Mouse (Mus musculus) activated CD4-positive, CD25-positive, alpha-beta regulatory T cell (primary cell): ENCODE results near the gene Sco2. TPM values are rescaled to one million over a fixed set of nuclear protein-coding genes. Genes with fewer than 3 reads are reported as not detected.

Experiments used
- polyA plus RNA-seq, 2 experiments: library from polyadenylated mRNA; unstranded; fragments of 100-300 nt; shearing (Covaris generic); gene quantifications; one replicate each; pipeline ENCODE4 v1.2.1; 2017

Sco2 gene
- 1 to 10 TPM; 8.1 to 8.4 TPM for polyA plus RNA-seq

GRCm38 (mm10) chr15:89373762-89374248 lies at the start of gene Sco2:
TSS of gene Sco2 (minus strand) at chr15:89373846.

GRCm38 (mm10) chr15:89410118-89410517 lies 36.5 kb upstream of the Sco2 start, which contains the start of gene Syce3:
TSS of gene Syce3 (minus strand) at chr15:89410503.

GRCm38 (mm10) chr15:89384617-89385016 lies 11.0 kb upstream of the Sco2 start, which contains the start of gene Klhdc7b:
TSS of gene Klhdc7b (plus strand) at chr15:89384917.

DNA sequence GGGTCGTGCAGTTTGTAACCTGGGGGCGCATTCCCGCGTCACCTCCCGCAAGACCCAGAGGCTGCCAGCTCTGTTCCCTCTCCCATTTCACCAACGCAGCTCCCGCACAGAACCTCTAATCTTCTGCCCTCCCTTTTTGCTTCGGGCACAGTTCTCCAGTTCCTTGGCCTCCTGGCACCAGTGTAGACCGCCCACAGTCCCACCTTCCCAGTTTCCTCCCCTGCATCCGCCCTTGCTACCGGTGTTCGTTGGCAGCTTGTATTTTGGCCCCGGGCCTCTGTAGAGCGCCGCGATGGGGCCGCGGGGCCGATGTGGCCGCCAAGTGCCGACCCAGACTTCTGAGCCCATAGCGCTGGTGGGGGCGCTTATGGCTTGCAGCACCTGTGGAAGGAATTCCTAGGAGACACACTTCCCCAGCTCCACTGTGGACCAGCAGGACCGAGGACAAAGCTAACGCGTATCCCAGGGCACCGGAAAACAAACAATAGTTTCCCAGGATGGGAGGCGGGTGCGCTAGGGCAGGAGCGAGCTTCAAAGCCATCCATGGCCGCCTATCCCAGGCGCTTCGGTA lies 5.3 kb upstream of the Sco2 start, which contains the start of gene Odf3b:
Odf3b (minus strand) TSS at position 452 of the 571 bp plus-strand sequence.

DNA sequence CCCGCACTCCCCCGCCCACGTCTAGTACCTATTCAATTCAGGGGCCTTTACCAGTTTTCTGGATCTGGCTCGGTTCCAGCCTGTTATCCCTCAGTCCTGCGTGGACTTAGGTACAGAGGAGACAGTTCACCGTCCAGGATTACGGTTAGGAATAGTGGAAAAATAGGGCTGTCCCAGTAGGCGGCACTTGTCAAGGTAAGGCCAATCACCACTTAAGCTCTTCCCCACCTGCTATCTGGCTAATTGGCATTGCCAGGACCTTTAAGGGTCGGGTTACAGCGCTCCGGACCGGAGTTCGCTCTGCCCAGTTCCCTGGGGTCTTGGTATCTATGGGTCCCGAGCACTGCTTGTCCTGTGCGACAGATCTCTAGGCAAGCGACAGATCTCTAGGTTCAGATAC lies 3.3 kb upstream of the Sco2 start, which contains the start of gene Tymp:
Tymp (minus strand) TSS at position 83 of the 400 bp plus-strand sequence.

DNA sequence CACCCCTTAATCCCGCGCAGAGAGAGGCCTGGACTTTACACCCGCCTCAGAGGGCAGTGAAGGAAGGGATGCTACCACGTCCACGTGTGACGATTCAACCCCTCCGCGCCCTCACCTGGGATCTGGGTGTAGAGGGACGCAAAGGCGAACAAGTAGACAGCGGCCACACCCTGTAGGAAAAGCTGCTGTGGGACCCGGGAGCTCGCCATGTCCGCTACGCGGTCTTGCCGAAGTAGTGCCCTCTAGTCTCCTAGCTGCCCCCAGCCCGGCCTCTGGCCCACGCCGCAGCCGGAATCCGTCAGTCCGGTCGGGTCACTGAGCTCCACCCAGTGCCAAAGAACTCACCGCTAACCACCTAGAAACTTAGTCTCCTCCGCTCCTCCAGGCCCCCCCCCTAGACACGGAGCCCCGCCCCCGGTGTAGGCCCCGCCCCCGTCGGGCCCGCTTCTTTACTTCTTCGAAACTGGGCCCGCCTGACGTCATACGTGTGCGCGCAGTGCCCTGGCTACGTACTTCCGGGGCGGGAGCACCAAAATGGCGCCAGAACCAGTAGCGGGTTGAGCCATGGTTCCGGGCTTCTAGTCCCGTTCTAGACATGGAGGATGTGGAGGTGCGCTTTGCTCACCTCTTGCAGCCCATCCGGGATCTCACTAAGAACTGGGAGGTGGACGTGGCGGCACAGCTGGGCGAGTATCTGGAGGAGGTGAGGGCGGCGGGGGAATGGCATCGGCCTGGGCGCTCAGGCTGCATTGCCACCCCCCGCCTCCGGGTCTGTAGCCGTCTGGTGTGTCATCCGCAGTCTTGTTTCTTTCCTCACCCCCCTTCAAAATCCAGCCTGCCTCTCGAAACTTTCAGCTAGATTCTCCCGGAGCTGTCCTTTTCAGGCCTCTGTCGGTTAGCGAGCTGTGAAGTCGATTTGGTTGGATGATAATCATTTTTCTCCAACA lies 18.1 kb downstream of the Sco2 start, which contains the start of the genes Lmf2 and Ncaph2:
Lmf2 (minus strand) TSS at position 419 of the 947 bp plus-strand sequence.
Ncaph2 (plus strand) TSS at position 479 of the 947 bp plus-strand sequence.

DNA sequence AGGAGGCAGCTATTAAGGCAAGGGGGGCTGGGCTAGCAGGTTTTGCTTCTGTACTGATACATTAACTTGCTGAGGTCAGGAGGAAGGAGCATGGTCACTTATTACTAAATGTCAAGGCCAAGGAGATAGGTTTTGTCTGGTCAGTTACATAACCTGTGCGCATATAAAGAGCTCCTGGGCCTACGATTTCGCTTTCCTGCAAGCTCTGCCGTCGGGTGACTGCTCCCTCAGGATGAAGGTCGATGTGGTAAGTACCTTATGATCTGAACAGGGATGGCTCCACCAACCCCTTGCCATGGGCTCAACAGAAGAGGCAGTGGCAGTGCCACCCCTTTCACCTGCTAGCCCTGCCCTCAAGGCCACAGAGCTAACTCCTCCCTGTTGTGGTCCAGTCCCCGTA lies 39.4 kb downstream of the Sco2 start, which contains the start of gene Miox:
Miox (plus strand) TSS at position 128 of the 400 bp plus-strand sequence.

DNA sequence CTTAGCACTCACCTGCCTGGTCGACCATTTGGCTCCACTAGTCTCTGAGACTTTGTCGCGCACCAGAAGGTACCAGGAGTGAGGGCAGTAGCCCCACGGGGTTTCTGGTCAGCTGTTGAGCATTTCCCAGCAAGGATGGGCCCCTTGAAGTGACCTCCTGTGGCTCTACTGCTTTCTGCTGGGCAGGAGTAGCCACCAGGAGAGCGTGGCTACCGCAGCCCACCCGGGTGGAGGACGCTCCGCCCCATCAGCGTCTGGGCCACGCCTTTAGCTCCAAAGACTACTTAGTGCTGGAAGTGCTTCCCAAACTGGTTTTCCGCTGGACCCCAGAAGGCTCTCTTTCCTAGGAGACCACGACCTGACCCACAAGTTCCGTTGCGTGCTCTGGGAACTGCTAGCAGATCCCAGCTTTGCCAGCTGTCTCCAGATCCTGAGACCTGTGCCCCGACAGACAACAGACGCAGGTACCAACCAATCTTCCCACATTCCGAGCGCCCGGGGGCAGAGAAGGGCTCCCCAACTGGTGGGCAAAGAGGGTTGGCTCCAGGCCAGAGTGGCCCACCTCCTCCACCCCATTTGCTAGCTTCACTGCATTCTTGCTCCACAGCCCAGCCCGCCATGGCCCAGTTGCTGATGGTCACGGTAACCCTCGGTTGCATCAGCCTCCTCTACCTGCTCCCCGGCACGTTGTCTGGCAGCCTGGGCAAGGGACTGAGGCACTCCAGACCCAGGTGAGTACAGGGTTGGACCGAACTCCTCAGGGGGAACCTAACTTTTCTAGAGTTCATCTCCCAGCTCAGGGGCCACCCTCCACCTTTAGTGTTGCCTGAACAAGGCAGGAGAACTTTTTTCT lies 50.8 kb downstream of the Sco2 start, which contains the start of gene Adm2:
Adm2 (plus strand) TSS at position 51 of the 853 bp plus-strand sequence.

Other genes starting within 250 kb of the Sco2 start
- gene Hdac10, start 245.1 kb downstream of the Sco2 start, polyA plus RNA-seq: 10 to 100 TPM; 26.7 to 34.8 TPM
- 1 to 10 TPM in 1 of 2 experiments, under 1 TPM in 1; 0.79 to 1.2 TPM for gene Mapk12, start 233.1 kb downstream of the Sco2 start, polyA plus RNA-seq
- 10 to 100 TPM; 37.3 to 55.9 TPM for gene Mapk11, start 224.2 kb downstream of the Sco2 start, polyA plus RNA-seq
- gene Plxnb2, start 193.1 kb downstream of the Sco2 start, polyA plus RNA-seq: 1 to 10 TPM; 2.0 to 2.7 TPM
- gene Dennd6b, start 177.3 kb downstream of the Sco2 start, polyA plus RNA-seq: 10 to 100 TPM; 19.1 TPM
- gene Ppp6r2, start 162.3 kb downstream of the Sco2 start, polyA plus RNA-seq: 10 to 100 TPM; 22.0 to 22.6 TPM
- 100 to 1,000 TPM; 129 to 163 TPM for gene Sbf1, start 58.5 kb downstream of the Sco2 start, polyA plus RNA-seq
- gene Adm2, start 51.1 kb downstream of the Sco2 start, polyA plus RNA-seq: not detected
- gene Miox, start 39.4 kb downstream of the Sco2 start, polyA plus RNA-seq: 1 to 10 TPM in 1 of 2 experiments, not detected in 1; 1.0 TPM
- 10 to 100 TPM; 42.1 to 65.9 TPM for gene Lmf2, start 18.2 kb downstream of the Sco2 start, polyA plus RNA-seq
- gene Ncaph2, start 18.1 kb downstream of the Sco2 start, polyA plus RNA-seq: 100 to 1,000 TPM; 146 to 155 TPM
- 1 to 10 TPM in 1 of 2 experiments, under 1 TPM in 1; 0.50 to 1.5 TPM for gene Tymp, start 3.2 kb upstream of the Sco2 start, polyA plus RNA-seq
- gene Odf3b, start 5.4 kb upstream of the Sco2 start, polyA plus RNA-seq: 1 to 10 TPM in 1 of 2 experiments, under 1 TPM in 1; 0.93 to 1.6 TPM
- under 1 TPM in 1 of 2 experiments, not detected in 1; 0.18 TPM for gene Klhdc7b, start 11.1 kb upstream of the Sco2 start, polyA plus RNA-seq
- gene Syce3, start 36.7 kb upstream of the Sco2 start, polyA plus RNA-seq: under 1 TPM in 1 of 2 experiments, not detected in 1; 0.64 TPM
- under 1 TPM; 0.16 to 0.29 TPM for gene Cpt1b, start 52.0 kb upstream of the Sco2 start, polyA plus RNA-seq
- gene C730034F03Rik, start 55.7 kb upstream of the Sco2 start, polyA plus RNA-seq: 1 to 10 TPM; 5.8 to 7.9 TPM
- gene Gm44502, start 55.9 kb upstream of the Sco2 start, polyA plus RNA-seq: under 1 TPM in 1 of 2 experiments, not detected in 1; 0.20 TPM
- 10 to 100 TPM; 93.2 to 94.4 TPM for gene Chkb, start 56.1 kb upstream of the Sco2 start, polyA plus RNA-seq
- gene Mapk8ip2, start 80.1 kb upstream of the Sco2 start, polyA plus RNA-seq: under 1 TPM; 0.11 to 0.21 TPM
- 10 to 100 TPM in 1 of 2 experiments, 1 to 10 TPM in 1; 9.6 to 18.0 TPM for gene Arsa, start 103.6 kb upstream of the Sco2 start, polyA plus RNA-seq
- under 1 TPM in 1 of 2 experiments, not detected in 1; 0.49 TPM for gene Shank3, start 125.8 kb upstream of the Sco2 start, polyA plus RNA-seq
- gene Acr, start 194.5 kb upstream of the Sco2 start, polyA plus RNA-seq: not detected
- gene Rabl2, start 218.1 kb upstream of the Sco2 start, polyA plus RNA-seq: under 1 TPM; 0.74 to 0.81 TPM